Mouse (Mus musculus) liver, embryonic 14.5 days (tissue): Measurements from ENCODE around the gene Ntm. TPM values are rescaled to one million over a fixed set of nuclear protein-coding genes. Genes with fewer than 3 reads are reported as not detected.

Source experiments
- ATAC-seq: fragments of 200-750 bp; cut with Nextera tagmentation; 2 replicates; pipeline ENCODE4 v1.8.0; 2017; ENCODE audit warnings: moderate number of reproducible peaks, mild to moderate bottlenecking, moderate library complexity; ENCODE audit not compliant: insufficient read depth
- DNase-seq, 3 experiments: peaks; one replicate each; pipeline ENCODE4 v3.0.0-alpha.2; 2012 to 2013; ENCODE audit warnings: low read depth in 3 of 3, low spot score in 3 of 3
- H3K27ac ChIP-seq: fragments of 300-500 bp; sonication (generic); 2 replicates; pipeline ENCODE4 v1.5.1; 2014; ENCODE audit warnings: moderate library complexity, mild to moderate bottlenecking, control low read depth, inconsistent platforms
- H3K27me3 ChIP-seq: fragments of 300-500 bp; sonication (generic); 2 replicates; pipeline ENCODE4 v1.6.1; 2014; ENCODE audit warnings: mild to moderate bottlenecking, low read length, moderate library complexity; ENCODE audit not compliant: control insufficient read depth, insufficient read depth
- H3K36me3 ChIP-seq: fragments of 300-500 bp; sonication (generic); replicated peaks from 2 replicates; pipeline ENCODE4 v1.6.1; 2014; ENCODE audit warnings: low read depth; ENCODE audit not compliant: control insufficient read depth, insufficient read depth
- H3K4me1 ChIP-seq, 2 experiments: fragments of 200-500 bp in 1 of 2; fragments of 300-500 bp in 1 of 2; sonication (generic) in 1 of 2; replicated peaks; 2 replicates each; pipeline ENCODE4 v1.6.1; 2012 to 2014; ENCODE audit warnings: antibody characterized with exemption in 1 of 2, inconsistent platforms in 1 of 2, low read length in 1 of 2; ENCODE audit not compliant: control insufficient read depth in 2 of 2, insufficient read depth in 2 of 2
- H3K4me2 ChIP-seq: fragments of 300-500 bp; sonication (generic); 2 replicates; pipeline ENCODE4 v1.6.1; 2014; ENCODE audit warnings: low read depth, mild to moderate bottlenecking, control low read depth, moderate library complexity
- H3K4me3 ChIP-seq, 2 experiments: fragments of 200-500 bp in 1 of 2; fragments of 300-500 bp in 1 of 2; sonication (generic) in 1 of 2; 2 replicates each; pipeline ENCODE4 v1.5.1; 2012 to 2014; ENCODE audit warnings: low read depth in 2 of 2, low read length in 2 of 2, mild to moderate bottlenecking in 2 of 2, control low read depth in 1 of 2, inconsistent platforms in 1 of 2, moderate library complexity in 1 of 2; ENCODE audit not compliant: insufficient read depth in 1 of 2
- H3K9ac ChIP-seq: fragments of 300-500 bp; sonication (generic); replicated peaks from 2 replicates; pipeline ENCODE4 v1.6.1; 2014; ENCODE audit warnings: mild to moderate bottlenecking, control low read depth, moderate library complexity
- H3K9me3 ChIP-seq: fragments of 300-500 bp; sonication (generic); 2 replicates; pipeline ENCODE4 v1.6.1; 2016; ENCODE audit warnings: low read length, mixed read lengths; ENCODE audit not compliant: control insufficient read depth
- CTCF ChIP-seq: IDR thresholded peaks from 2 replicates; pipeline ENCODE4 v1.5.1; 2016; ENCODE audit warnings: antibody characterized with exemption, low read depth, control low read depth
- EP300 ChIP-seq: IDR thresholded peaks from 2 replicates; pipeline ENCODE4 v1.6.1; 2016; ENCODE audit warnings: antibody characterized with exemption, low read depth
- WGBS: fragments of 180-500 bp; shearing (Covaris S2); extraction: QIAGEN DNeasy Blood & Tissue Kit; methylation state at CpG from one replicate; pipeline ENCODE4 v1.1.7; 2014; ENCODE audit not compliant: insufficient replicate concordance; 5-methylcytosine and 5-hydroxymethylcytosine counted together
- polyA plus RNA-seq, 2 experiments: library from polyadenylated mRNA; depleted of rRNA in 1 of 2; stranded (reverse) in 1 of 2; unstranded in 1 of 2; fragments of >200 nt; fragmentation: Nextera tagmentation in 1 of 2; extraction: Ambion mirVana in 1 of 2; gene quantifications; 2 replicates each; pipeline versions ENCODE4 v1.2.1 to v1.2.3; 2012 to 2014

Gene Ntm
- polyA plus RNA-seq, 2 experiments, result 0.21 to 0.30 TPM

DNA sequence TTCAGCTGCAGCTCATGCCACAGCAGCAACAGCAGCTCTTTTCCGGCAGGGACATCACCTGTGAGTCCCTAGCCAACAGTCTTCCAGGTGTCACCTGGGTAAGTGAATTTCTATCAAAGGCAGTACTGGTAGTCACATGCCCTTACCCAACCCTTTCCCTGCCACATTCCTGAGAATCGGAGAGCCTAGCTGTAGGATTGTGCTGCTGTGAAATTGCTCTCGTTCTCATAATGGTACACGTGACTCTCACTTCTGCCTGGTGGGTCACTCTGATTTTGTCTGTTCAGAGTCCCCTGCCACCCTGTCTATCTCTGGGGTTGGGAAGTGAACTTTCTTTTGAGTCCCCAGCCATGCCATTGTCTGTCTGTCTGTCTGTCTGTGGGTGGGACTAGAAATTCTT is 697.8 kb downstream of the Ntm start:
- Histone ChIP-seq H3K27me3 (no peaks in the 10 kb centered on the region), H3K36me3 (no peaks in the 10 kb centered on the region), H3K27ac (no peak overlapping the region), H3K9me3 (no peaks in the 10 kb centered on the region), H3K4me1 (no peaks in the 10 kb centered on the region), H3K9ac (no peak overlapping the region), H3K4me3 (no peak overlapping the region), H3K4me2 (no peak overlapping the region)
- DNase-seq, result no peak
- 64% methylated on average over 4 of the region's 4 CpGs for WGBS
- TF ChIP-seq EP300 (no peak), CTCF (no peak)
- no peak for ATAC-seq

DNA sequence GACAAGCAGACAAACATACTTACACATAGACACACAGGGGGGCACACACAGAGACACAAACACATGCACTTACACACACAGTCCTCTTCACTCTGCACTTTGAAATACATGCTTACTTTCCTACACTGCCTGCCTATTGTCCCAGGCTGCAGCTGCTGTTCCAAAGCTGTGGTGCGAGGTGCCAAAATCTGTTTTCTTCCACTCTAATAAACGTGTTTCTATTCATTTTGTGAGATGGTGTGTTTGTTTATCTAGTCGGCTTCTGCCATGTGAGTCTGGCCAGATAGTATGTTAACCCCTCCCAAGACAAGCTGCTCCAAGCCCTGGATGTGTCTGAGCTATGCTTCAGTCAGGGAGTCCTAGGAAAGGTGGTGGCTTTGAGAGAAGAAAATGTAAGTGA is 700.1 kb downstream of the Ntm start:
- Histone ChIP-seq H3K4me2 (no peak overlapping the region), H3K36me3 (no peaks in the 10 kb centered on the region), H3K4me3 (no peak overlapping the region), H3K27me3 (no peaks in the 10 kb centered on the region), H3K9me3 (no peaks in the 10 kb centered on the region), H3K27ac (no peak overlapping the region), H3K9ac (no peak overlapping the region), H3K4me1 (no peaks in the 10 kb centered on the region)
- ATAC-seq (no peak), DNase-seq (no peak)
- 45% methylated on average over 3 of the region's 3 CpGs for WGBS
- TF ChIP-seq EP300, result no peak
- no peak for TF ChIP-seq CTCF

DNA sequence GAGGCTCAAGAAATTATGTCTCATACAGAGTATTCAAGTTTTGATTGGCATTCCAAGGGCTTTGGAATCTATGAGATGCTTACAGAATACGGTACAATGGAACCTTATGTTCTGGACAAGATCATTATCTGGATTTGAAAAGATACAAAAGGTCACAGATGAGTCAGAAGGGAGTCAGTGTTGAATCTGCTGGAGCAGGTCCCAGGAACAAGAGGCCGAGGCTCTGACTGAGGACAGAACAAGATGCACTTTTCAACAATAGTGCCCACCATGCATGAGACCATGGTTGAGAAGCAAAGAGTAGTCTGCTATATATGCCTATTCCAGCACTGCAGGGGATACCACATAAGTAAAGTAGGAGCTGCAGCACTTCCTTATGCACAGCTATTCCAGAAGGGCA is 710.1 kb downstream of the Ntm start:
- Histone ChIP-seq H3K4me2 (no peak overlapping the region), H3K4me3 (no peak overlapping the region), H3K36me3 (no peaks in the 10 kb centered on the region), H3K27ac (no peak overlapping the region), H3K9ac (no peak overlapping the region), H3K27me3 (no peaks in the 10 kb centered on the region), H3K4me1 (no peaks in the 10 kb centered on the region), H3K9me3 (no peaks in the 10 kb centered on the region)
- WGBS, result 53% methylated on average over 2 of the region's 2 CpGs
- ATAC-seq (no peak), DNase-seq (no peak)
- no peak for TF ChIP-seq EP300
- TF ChIP-seq CTCF, result no peak

DNA sequence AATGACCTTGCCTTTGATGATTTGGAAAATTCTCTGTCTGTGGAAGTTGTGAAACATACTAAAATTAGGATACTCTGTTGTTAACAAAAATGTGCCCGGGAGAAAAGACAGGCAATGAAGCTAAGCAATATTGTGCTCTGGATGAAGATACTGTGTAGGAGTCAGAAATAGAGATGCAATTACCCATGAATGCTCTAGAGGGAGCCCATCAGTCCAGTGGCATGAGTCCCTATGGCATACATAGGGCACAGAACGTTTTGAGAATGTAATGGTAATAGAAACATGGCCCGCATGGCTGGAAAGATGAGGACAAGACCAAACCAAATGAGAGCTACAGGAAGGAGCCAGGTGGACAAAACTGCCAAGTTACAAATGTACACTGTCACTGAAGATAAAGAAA is 712.1 kb downstream of the Ntm start:
- no peak for ATAC-seq
- H3K4me2 ChIP-seq, result no peak overlapping the region
- H3K36me3 ChIP-seq, result no peaks in the 10 kb centered on the region
- no peak overlapping the region for H3K27ac ChIP-seq
- no peaks in the 10 kb centered on the region for H3K9me3 ChIP-seq
- H3K4me1 ChIP-seq, result no peaks in the 10 kb centered on the region
- no peak overlapping the region for H3K9ac ChIP-seq
- H3K27me3 ChIP-seq, result no peaks in the 10 kb centered on the region
- WGBS, result 49% methylated on average over 3 of the region's 3 CpGs
- H3K4me3 ChIP-seq, result no peak overlapping the region
- DNase-seq, result no peak
- no peak for TF ChIP-seq EP300
- TF ChIP-seq CTCF, result no peak

DNA sequence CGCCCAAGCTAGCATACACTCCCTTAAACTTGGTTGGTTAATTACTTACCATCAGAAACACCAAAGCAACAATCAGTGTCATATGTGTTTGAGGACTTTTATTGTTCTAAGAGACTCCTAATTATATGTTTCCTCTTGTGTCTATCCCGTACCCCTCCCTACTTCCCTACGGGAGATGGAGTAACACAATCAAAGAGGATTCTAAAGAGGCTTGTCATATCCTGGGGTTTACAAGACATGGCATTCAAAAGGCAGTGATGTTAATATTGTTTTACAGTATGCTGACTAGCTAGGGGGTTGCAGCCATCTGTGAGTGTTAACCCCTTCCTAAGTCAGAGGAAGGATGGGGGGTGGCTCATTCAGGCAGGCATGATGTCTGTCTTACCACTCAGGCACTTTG is 715.1 kb downstream of the Ntm start:
- Histone ChIP-seq H3K27ac (no peak overlapping the region), H3K27me3 (no peaks in the 10 kb centered on the region), H3K4me1 (no peaks in the 10 kb centered on the region), H3K4me3 (no peak overlapping the region), H3K9me3 (no peaks in the 10 kb centered on the region), H3K36me3 (no peaks in the 10 kb centered on the region), H3K4me2 (no peak overlapping the region), H3K9ac (no peak overlapping the region)
- DNase-seq (no peak), ATAC-seq (no peak)
- 54% methylated on average over 3 of the region's 3 CpGs for WGBS
- TF ChIP-seq CTCF (no peak), EP300 (no peak)
